Mouse (Mus musculus) embryonic facial prominence, embryonic 11.5 days (tissue): ENCODE measurements around the gene Ncapg. TPM values are rescaled to one million over a fixed set of nuclear protein-coding genes. Genes with fewer than 3 reads are reported as not detected.

Experiments used
- ATAC-seq: fragments of 200-750 bp; cut with Nextera tagmentation; replicated peaks from 2 replicates; pipeline ENCODE4 v1.8.0; 2017; ENCODE audit warnings: low read depth; ENCODE audit not compliant: insufficient number of reproducible peaks, low FRiP score, low TSS enrichment
- DNase-seq: peaks from one replicate; pipeline ENCODE4 v3.0.0-alpha.2; 2015; ENCODE audit warnings: low spot score
- H3K27ac ChIP-seq: fragments of 300-500 bp; sonication (generic); replicated peaks from 2 replicates; pipeline ENCODE4 v1.5.1; 2014; ENCODE audit warnings: mild to moderate bottlenecking, low read depth, low read length, control low read depth
- H3K27me3 ChIP-seq: fragments of 300-500 bp; sonication (generic); 2 replicates; pipeline ENCODE4 v1.6.1; 2014; ENCODE audit warnings: mild to moderate bottlenecking, low read length, moderate library complexity, mixed read lengths; ENCODE audit not compliant: control insufficient read depth, insufficient read depth
- H3K36me3 ChIP-seq: fragments of 300-500 bp; sonication (generic); replicated peaks from 2 replicates; pipeline ENCODE4 v1.6.1; 2014; ENCODE audit warnings: low read depth, mild to moderate bottlenecking, low read length, moderate library complexity, mixed read lengths; ENCODE audit not compliant: control insufficient read depth, insufficient read depth
- H3K4me1 ChIP-seq: fragments of 300-500 bp; sonication (generic); 2 replicates; pipeline ENCODE4 v1.6.1; 2014; ENCODE audit warnings: low read length, mixed read lengths; ENCODE audit not compliant: control insufficient read depth, insufficient read depth
- H3K4me2 ChIP-seq: fragments of 300-500 bp; sonication (generic); 2 replicates; pipeline ENCODE4 v1.6.1; 2014; ENCODE audit warnings: low read depth, mild to moderate bottlenecking, control low read depth, low read length, moderate library complexity
- H3K4me3 ChIP-seq: fragments of 300-500 bp; sonication (generic); 2 replicates; pipeline ENCODE4 v1.5.1; 2014; ENCODE audit warnings: low read depth, low read length, control low read depth
- H3K9ac ChIP-seq: fragments of 300-500 bp; sonication (generic); replicated peaks from 2 replicates; pipeline ENCODE4 v1.6.1; 2014; ENCODE audit warnings: mild to moderate bottlenecking, control low read depth, low read length
- H3K9me3 ChIP-seq: fragments of 300-500 bp; sonication (generic); replicated peaks from 2 replicates; pipeline ENCODE4 v1.6.1; 2016; ENCODE audit warnings: mild to moderate bottlenecking, low read length, inconsistent platforms, mixed read lengths; ENCODE audit not compliant: control insufficient read depth
- WGBS: fragments of 180-500 bp; shearing (Covaris S2); extraction: QIAGEN DNeasy Blood & Tissue Kit; methylation state at CpG from one replicate; pipeline ENCODE4 v1.1.7; 2014; 5-methylcytosine and 5-hydroxymethylcytosine counted together
- polyA plus RNA-seq: library from polyadenylated mRNA; unstranded; fragments of >200 nt; fragmentation: Nextera tagmentation; extraction: Ambion mirVana; gene quantifications from 2 replicates; pipeline ENCODE4 v1.2.1, GENCODE M21; 2014

Ncapg gene
- polyA plus RNA-seq, 1 experiment from 2014 or later, result 101 TPM

DNA sequence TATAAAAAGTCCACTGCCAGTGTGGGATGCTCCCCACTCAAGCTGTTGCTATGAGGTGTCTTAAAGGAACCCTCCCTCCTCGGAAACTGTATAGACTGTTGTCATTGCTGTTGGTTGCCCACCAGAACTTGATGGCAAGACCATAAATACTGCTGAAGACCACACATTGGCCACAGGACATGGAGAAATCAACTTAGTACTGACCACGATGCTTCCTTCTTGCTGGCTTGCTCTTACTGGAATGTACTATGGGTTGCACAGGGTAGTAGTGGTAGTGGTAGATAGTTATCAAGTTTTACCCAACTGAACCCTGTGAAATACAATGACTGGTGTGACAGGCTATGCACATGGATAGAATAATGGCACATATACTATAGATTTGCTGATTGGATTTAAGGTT lies 37.1 kb downstream of the Ncapg start:
- 88% methylated on average over 2 of the region's 2 CpGs for WGBS
- Histone ChIP-seq H3K4me1 (no peaks in the 10 kb centered on the region), H3K36me3 (no peaks in the 10 kb centered on the region; the same call in 1 of the 2 replicates), H3K9me3 (no peaks in the 10 kb centered on the region), H3K4me3 (no peak overlapping the region), H3K27ac (no peak overlapping the region), H3K9ac (no peak overlapping the region), H3K27me3 (no peaks in the 10 kb centered on the region), H3K4me2 (no peak overlapping the region)
- no peak for DNase-seq
- no peak for ATAC-seq

DNA sequence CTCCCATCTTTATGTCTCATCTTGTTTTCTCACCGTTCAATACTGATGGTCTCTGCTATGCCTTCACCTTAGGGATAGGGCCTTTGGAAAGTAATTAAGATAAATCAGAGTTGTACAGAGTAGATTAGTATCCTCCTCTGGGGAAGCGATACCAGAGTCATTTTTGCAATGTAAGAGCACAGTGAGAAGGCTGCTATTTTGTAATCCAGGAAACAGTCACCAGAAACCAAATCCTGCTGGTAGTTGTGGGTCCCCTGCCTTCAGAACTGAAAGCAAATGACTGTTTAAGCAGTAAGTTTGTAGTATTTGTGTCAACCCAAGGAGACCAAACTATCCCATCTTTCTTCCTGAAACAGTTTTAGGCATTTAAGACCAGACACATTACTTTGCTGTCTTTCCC lies 39.9 kb downstream of the Ncapg start:
- no peak overlapping the region for H3K4me2 ChIP-seq
- no peaks in the 10 kb centered on the region for H3K27me3 ChIP-seq
- 94% methylated on average over 2 of the region's 2 CpGs for WGBS
- DNase-seq (no peak), ATAC-seq (no peak)
- H3K27ac ChIP-seq, result no peak overlapping the region
- no peak overlapping the region for H3K4me3 ChIP-seq
- no peaks in the 10 kb centered on the region for H3K4me1 ChIP-seq
- H3K36me3 ChIP-seq, result no peaks in the 10 kb centered on the region; the same call in 1 of the 2 replicates
- H3K9me3 ChIP-seq, result no peaks in the 10 kb centered on the region
- H3K9ac ChIP-seq, result no peak overlapping the region

DNA sequence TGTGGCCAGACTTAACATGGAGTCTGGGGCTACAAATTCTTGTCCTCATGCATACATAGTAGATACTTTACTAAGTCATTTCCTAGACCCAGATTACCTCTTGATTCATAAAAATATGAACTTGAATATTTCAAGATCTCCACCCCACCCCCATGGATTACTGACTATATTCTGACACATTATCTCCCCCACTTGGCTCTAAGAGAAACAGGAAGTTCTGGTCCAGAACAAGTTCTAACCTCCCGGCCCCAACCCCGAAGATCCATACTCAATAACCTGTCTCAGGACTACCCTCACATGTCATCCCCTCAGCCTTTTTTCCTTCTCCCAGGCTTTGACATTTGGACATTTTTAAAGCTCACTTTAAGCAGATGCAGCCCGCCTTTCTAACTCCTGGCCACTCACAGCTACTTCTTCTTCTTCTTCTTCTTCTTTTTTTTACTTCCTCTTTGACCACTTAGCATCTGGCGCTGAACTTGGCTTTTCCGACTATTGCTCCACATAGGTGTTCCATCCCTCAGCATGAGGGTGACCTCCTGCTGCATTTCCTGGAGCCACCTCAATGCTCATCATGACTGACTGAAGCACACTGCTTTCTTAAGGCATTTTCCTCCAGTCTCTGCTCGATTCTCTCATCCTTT lies 49.2 kb downstream of the Ncapg start:
- DNase-seq (no peak), ATAC-seq (no peak)
- no peaks in the 10 kb centered on the region for H3K9me3 ChIP-seq
- no peaks in the 10 kb centered on the region for H3K27me3 ChIP-seq
- no peak overlapping the region for H3K4me2 ChIP-seq
- H3K4me1 ChIP-seq, result no peaks in the 10 kb centered on the region
- H3K36me3 ChIP-seq, result no peaks in the 10 kb centered on the region
- H3K9ac ChIP-seq, result no peak overlapping the region
- H3K4me3 ChIP-seq, result no peak overlapping the region
- 90% methylated on average over 6 of the region's 6 CpGs for WGBS
- H3K27ac ChIP-seq, result no peak overlapping the region

DNA sequence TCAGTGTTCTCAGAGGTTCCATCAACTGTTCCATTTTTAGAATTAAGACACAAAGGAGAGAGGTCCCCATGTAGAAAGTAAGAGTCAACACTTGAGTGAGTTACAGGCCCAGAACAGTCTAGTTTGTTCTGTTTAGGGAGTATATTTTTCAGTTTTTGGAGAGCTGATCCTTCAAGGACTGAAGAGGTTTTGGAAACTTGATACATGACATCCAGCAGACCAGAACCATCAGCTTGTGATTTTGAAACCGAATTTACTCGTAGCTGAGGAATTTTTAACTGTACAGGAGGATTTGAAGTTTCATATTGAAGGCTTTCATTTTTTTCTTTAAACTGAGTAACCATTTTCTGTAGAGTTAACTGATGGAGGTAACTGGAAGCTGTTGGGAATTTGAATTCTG lies 64.0 kb downstream of the Ncapg start:
- H3K4me2 ChIP-seq, result no peak overlapping the region
- H3K9ac ChIP-seq, result no peak overlapping the region
- no peaks in the 10 kb centered on the region for H3K27me3 ChIP-seq
- no peak overlapping the region for H3K4me3 ChIP-seq
- DNase-seq (no peak), ATAC-seq (no peak)
- no peak overlapping the region for H3K27ac ChIP-seq
- no peaks in the 10 kb centered on the region for H3K9me3 ChIP-seq
- H3K36me3 ChIP-seq, result no peaks in the 10 kb centered on the region
- H3K4me1 ChIP-seq, result no peaks in the 10 kb centered on the region
- 84% methylated on average over 2 of the region's 2 CpGs for WGBS

DNA sequence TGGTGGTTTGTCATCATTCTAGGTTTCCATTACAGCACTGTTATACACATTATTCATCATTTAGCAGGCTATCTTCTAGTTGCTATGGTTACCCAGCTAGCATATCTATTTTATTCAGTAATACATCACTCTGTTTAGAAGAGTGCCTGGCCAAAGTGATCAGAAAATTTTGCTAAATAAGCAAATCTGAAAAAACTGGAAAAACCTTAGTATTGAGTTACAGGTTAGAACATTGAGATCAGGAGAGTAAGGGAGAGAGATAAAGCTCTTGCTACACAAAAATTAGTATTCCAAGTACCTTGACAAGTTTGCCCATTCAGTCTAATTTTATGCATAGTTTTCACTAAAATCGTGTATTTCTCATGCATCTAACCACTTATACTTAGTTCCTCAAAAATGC lies 68.2 kb downstream of the Ncapg start:
- DNase-seq (no peak), ATAC-seq (no peak)
- no peak overlapping the region for H3K27ac ChIP-seq
- no peaks in the 10 kb centered on the region for H3K36me3 ChIP-seq
- H3K4me2 ChIP-seq, result no peak overlapping the region
- no peak overlapping the region for H3K4me3 ChIP-seq
- no peaks in the 10 kb centered on the region for H3K4me1 ChIP-seq
- no peaks in the 10 kb centered on the region for H3K27me3 ChIP-seq
- WGBS, result 95% methylated on average over 1 of the region's 1 CpGs
- H3K9ac ChIP-seq, result no peak overlapping the region
- H3K9me3 ChIP-seq, result no peaks in the 10 kb centered on the region

Other genes with a start within 250 kb of the Ncapg start
- 127 and 131 TPM in 2 replicates for gene Qdpr, start 219.7 kb upstream of the Ncapg start, polyA plus RNA-seq
- gene Clrn2, start 216.2 kb upstream of the Ncapg start, polyA plus RNA-seq, result 0.22 TPM in 2 replicates
- gene Lap3, start 176.5 kb upstream of the Ncapg start, polyA plus RNA-seq, result 101 and 103 TPM in 2 replicates
- gene Med28, start 149.7 kb upstream of the Ncapg start, polyA plus RNA-seq, result 300 and 312 TPM in 2 replicates
- 0.72 and 0.73 TPM in 2 replicates for gene Fam184b, start 30.3 kb upstream of the Ncapg start, polyA plus RNA-seq
- 28.8 and 29.9 TPM in 2 replicates for gene Lcorl, start 187.7 kb downstream of the Ncapg start, polyA plus RNA-seq